ENCODE assay signal across 21 mouse cellular contexts in genomic region chr9:7775011-7775410, GRCm38 (mm10). TPM values are rescaled to one million over a fixed set of nuclear protein-coding genes. Genes with fewer than 3 reads are reported as not detected.
DNase-seq lines count a peak whose midpoint lies in the region; ATAC-seq and TF ChIP-seq lines count a peak whose summit lies in the region.
"Had no signal": no experiment of that assay in that cellular context is flagged by ENCODE, and none has a peak within 500 bp of the region (broad histone marks: within the 10 kb centered on the region; RNA-seq: fewer than 3 reads in every experiment).

No protein-coding gene starts in this region.

- no peaks in the 10 kb centered on the region for H3K9me3 ChIP-seq in lung, postnatal 0 days (ENCODE audit: low read length)
- H3K9me3 ChIP-seq: embryonic facial prominence, embryonic 13.5 days; forebrain, embryonic 12.5 days; G1E; hindbrain, embryonic 10.5 days; hindbrain, embryonic 15.5 days had no signal

- no peaks in the 10 kb centered on the region for H3K4me1 ChIP-seq in lung, postnatal 0 days (ENCODE audit: insufficient read depth, low read depth, low read length)
- H3K4me1 ChIP-seq: hindbrain, embryonic 15.5 days had no signal

- no peak overlapping the region for H3K4me2 ChIP-seq in lung, postnatal 0 days (replicated peaks; ENCODE audit: low read depth, low read length)
- H3K4me2 ChIP-seq: embryonic facial prominence, embryonic 13.5 days; forebrain, embryonic 12.5 days; heart, embryonic 11.5 days; hindbrain, embryonic 15.5 days had no signal

- no peak overlapping the region for H3K27ac ChIP-seq in lung, postnatal 0 days (ENCODE audit: low read length)
- H3K27ac ChIP-seq: embryonic facial prominence, embryonic 13.5 days; forebrain, embryonic 12.5 days; gastrocnemius, adult 2 months; heart, adult 2 months; hindbrain, embryonic 10.5 days; hindbrain, embryonic 15.5 days had no signal

- H3K4me3 ChIP-seq in lung, postnatal 0 days (ENCODE audit: low read depth, low read length): no peak overlapping the region
- H3K4me3 ChIP-seq: embryonic facial prominence, embryonic 13.5 days; forebrain, embryonic 12.5 days; gastrocnemius, adult 2 months; heart, adult 2 months; hindbrain, embryonic 10.5 days; hindbrain, embryonic 15.5 days had no signal

- ATAC-seq in lung, postnatal 0 days: no peak
- ATAC-seq in megakaryocyte progenitor cell, adult 5-6 weeks (replicated peaks; ENCODE audit: poor library complexity): peak; percentile 27
- ATAC-seq: intestine, embryonic 16.5 days had no signal

- no peaks in the 10 kb centered on the region for H3K27me3 ChIP-seq in lung, postnatal 0 days (replicated peaks; ENCODE audit: insufficient read depth, low read length)
- H3K27me3 ChIP-seq: embryonic facial prominence, embryonic 13.5 days; forebrain, embryonic 12.5 days; hindbrain, embryonic 15.5 days had no signal

- TF ChIP-seq CTCF in lung, postnatal 0 days (IDR thresholded peaks at IDR 0.05): no peak

- H3K36me3 ChIP-seq in lung, postnatal 0 days (ENCODE audit: insufficient read depth, low read length): 0 out of 2 replicates have a peak, but pooled peaks cover 10% of the 10 kb centered on the region
- H3K36me3 ChIP-seq: hindbrain, embryonic 15.5 days had no signal

- no peak for TF ChIP-seq EP300 in lung, postnatal 0 days (IDR thresholded peaks at IDR 0.05)

- peak; percentile 5 for DNase-seq in lung, postnatal 0 days (ENCODE audit: low spot score)
- DNase-seq in lung, postnatal 10 days: no peak
- peak; percentile 29 for DNase-seq in brain, adult 2 months (ENCODE audit: low read depth, low spot score)
- DNase-seq in adrenal gland, postnatal 25 days: no peak
- no peak for DNase-seq in urinary bladder, postnatal 25 days (ENCODE audit: low spot score)
- no peak for DNase-seq in layer of hippocampus, postnatal 36 days
- DNase-seq: adrenal gland, postnatal 14 days; cerebellum, adult 11-12 months; cerebellum, adult 9-10 months; cerebellum, postnatal 25 days; gastrocnemius, adult 2 months; gastrocnemius, postnatal 36 days; heart, adult 2 months had no signal

- H3K9ac ChIP-seq in lung, postnatal 0 days (replicated peaks; ENCODE audit: low read depth): no peak overlapping the region
- H3K9ac ChIP-seq: embryonic facial prominence, embryonic 13.5 days; forebrain, embryonic 12.5 days; hindbrain, embryonic 15.5 days had no signal

- WGBS in lung, postnatal 0 days: 87% methylated on average over 2 of the region's 2 CpGs

RNA-seq across cellular contexts. Expression of gene Tmem123, which starts 11.2 kb away (rescaled TPM):
- polyA plus RNA-seq in lung, postnatal 0 days (2015; fragmentation: Nextera tagmentation; extraction: Ambion mirVana): 99.5 and 112 TPM in 2 replicates
- total RNA-seq in megakaryocyte progenitor cell, adult 5-6 weeks (2015): 121 and 124 TPM in 2 replicates
- total RNA-seq in megakaryocyte progenitor cell, adult 5-6 weeks (2017): 106 and 123 TPM in 2 replicates
- 209 TPM in 2 replicates for total RNA-seq in adrenal gland, postnatal 25 days (2021)
- 10 to 100 TPM; 11.7 to 13.8 TPM for total RNA-seq in layer of hippocampus, postnatal 36 days (2021)

Comparison
In these comparisons a context has a peak if more than half of its experiments do, and no peak if none do; other contexts are left out.
1. DNase-seq: peak in lung, postnatal 0 days (single experiment) and brain, adult 2 months (single experiment); none in lung, postnatal 10 days (single experiment), adrenal gland, postnatal 25 days (single experiment), urinary bladder, postnatal 25 days (single experiment) and layer of hippocampus, postnatal 36 days (0 of 2).
2. RNA of gene Tmem123, which starts 11.2 kb away (total RNA-seq): 209 TPM in adrenal gland, postnatal 25 days and 106 to 124 TPM in megakaryocyte progenitor cell, adult 5-6 weeks; 11.7 to 13.8 TPM in layer of hippocampus, postnatal 36 days; every median in the first group is over 4 times any median in the second.